Mouse (Mus musculus) cortical plate, adult 2 months (tissue): Measurements from ENCODE around the gene Adpgk.

Source experiments
- CTCF ChIP-seq: fragments of 200-500 bp; IDR thresholded peaks from 2 replicates; pipeline ENCODE4 v1.5.1; 2011; ENCODE audit warnings: mild to moderate bottlenecking, control low read depth, low read length; ENCODE audit not compliant: insufficient read depth; ENCODE audit errors: extremely low read depth
- POLR2A ChIP-seq: fragments of 200-500 bp; IDR thresholded peaks from 2 replicates; pipeline ENCODE4 v1.6.1; 2011; ENCODE audit warnings: mild to moderate bottlenecking, low read length, control low read depth; ENCODE audit not compliant: insufficient read depth; ENCODE audit errors: extremely low read depth

DNA sequence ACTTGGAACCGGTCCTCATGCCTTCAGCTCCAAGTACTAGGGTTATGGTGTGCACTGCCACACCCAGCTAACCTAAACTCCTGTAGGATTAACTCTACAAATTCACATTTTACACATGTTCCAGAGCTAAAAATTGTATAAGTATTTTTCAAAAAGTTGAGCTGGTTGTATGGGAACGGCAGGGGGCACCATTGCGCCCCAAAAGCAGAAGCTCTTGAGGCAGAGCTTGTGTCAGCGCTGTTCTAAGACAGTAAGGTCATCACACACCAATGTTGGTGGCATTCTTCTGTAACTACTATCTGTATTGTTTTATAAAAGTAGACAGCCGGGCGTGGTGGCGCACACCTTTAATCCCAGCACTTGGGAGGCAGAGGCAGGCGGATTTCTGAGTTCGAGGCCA lies 48.6 kb downstream of the Adpgk start:
- TF ChIP-seq CTCF (peak; percentile 58), POLR2A (no peak)
